Mouse (Mus musculus) right cerebral cortex, postnatal 25 days (tissue): ENCODE results near the gene Mbnl2.
A peak's percentile ranks its signal among the peaks of the same experiment; 100 is the strongest.

Experiments used
- DNase-seq: peaks from one replicate; pipeline ENCODE4 v3.0.0; 2022

Mbnl2 gene

GRCm38 (mm10) chr14:120275246-120276238 is at the start of gene Mbnl2:
Gene Mbnl2 (plus strand): TSS chr14:120275669.
- DNase-seq, result peak; percentile 96

GRCm38 (mm10) chr14:120232076-120232496 is 43.4 kb upstream of the Mbnl2 start:
- DNase-seq, result no peak

- no peak for DNase-seq
Observed at GRCm38 (mm10) chr14:120235610-120236009, 39.9 kb upstream of the Mbnl2 start.

GRCm38 (mm10) chr14:120238501-120238900 is 37.0 kb upstream of the Mbnl2 start:
- no peak for DNase-seq

GRCm38 (mm10) chr14:120240209-120240608 is 35.3 kb upstream of the Mbnl2 start:
- DNase-seq, result no peak

- DNase-seq, result no peak
Observed at GRCm38 (mm10) chr14:120242711-120243110, 32.8 kb upstream of the Mbnl2 start.

- no peak for DNase-seq
Observed at GRCm38 (mm10) chr14:120245081-120245705, 30.3 kb upstream of the Mbnl2 start.

GRCm38 (mm10) chr14:120253331-120253730 is 22.1 kb upstream of the Mbnl2 start:
- no peak for DNase-seq

- DNase-seq, result no peak
Observed at GRCm38 (mm10) chr14:120256146-120256545, 19.3 kb upstream of the Mbnl2 start.

GRCm38 (mm10) chr14:120256623-120257384 is 18.7 kb upstream of the Mbnl2 start:
- DNase-seq, result no peak

GRCm38 (mm10) chr14:120257483-120257882 is 18.0 kb upstream of the Mbnl2 start:
- DNase-seq, result no peak

- DNase-seq, result no peak
Observed at GRCm38 (mm10) chr14:120259426-120259825, 16.0 kb upstream of the Mbnl2 start.

- DNase-seq, result no peak
Observed at GRCm38 (mm10) chr14:120261606-120262005, 13.9 kb upstream of the Mbnl2 start.

- no peak for DNase-seq
Observed at GRCm38 (mm10) chr14:120262660-120263379, 12.6 kb upstream of the Mbnl2 start.

GRCm38 (mm10) chr14:120263380-120264135 is 11.9 kb upstream of the Mbnl2 start:
- no peak for DNase-seq

GRCm38 (mm10) chr14:120265886-120266285 is 9.6 kb upstream of the Mbnl2 start:
- no peak for DNase-seq

GRCm38 (mm10) chr14:120267130-120267529 is 8.3 kb upstream of the Mbnl2 start:
- DNase-seq, result no peak

GRCm38 (mm10) chr14:120270031-120270430 is 5.4 kb upstream of the Mbnl2 start:
- DNase-seq, result no peak

- no peak for DNase-seq
Observed at GRCm38 (mm10) chr14:120270633-120271032, 4.8 kb upstream of the Mbnl2 start.

GRCm38 (mm10) chr14:120271096-120271495 is 4.4 kb upstream of the Mbnl2 start:
- DNase-seq, result no peak

- DNase-seq, result no peak
Observed at GRCm38 (mm10) chr14:120273766-120274165, 1.7 kb upstream of the Mbnl2 start.

- DNase-seq, result no peak
Observed at GRCm38 (mm10) chr14:120274746-120275145, 723 bp upstream of the Mbnl2 start.
